Mouse (Mus musculus) erythroblast, embryonic 14.5 days (primary cell): ENCODE measurements around the gene Tmem88. TPM values are rescaled to one million over a fixed set of nuclear protein-coding genes. Genes with fewer than 3 reads are reported as not detected.

Experiments used
- H3K27me3 ChIP-seq: 2 replicates; pipeline ENCODE4 v1.6.1; 2012; ENCODE audit warnings: inconsistent platforms; ENCODE audit not compliant: control insufficient read depth
- H3K36me3 ChIP-seq: 2 replicates; pipeline ENCODE4 v1.6.1; 2012; ENCODE audit warnings: mild to moderate bottlenecking, inconsistent platforms; ENCODE audit not compliant: control insufficient read depth
- H3K4me1 ChIP-seq: 2 replicates; pipeline ENCODE4 v1.6.1; 2012; ENCODE audit warnings: inconsistent platforms; ENCODE audit not compliant: control insufficient read depth
- H3K4me3 ChIP-seq: replicated peaks from 2 replicates; pipeline ENCODE3; 2012; ENCODE audit warnings: moderate library complexity, mild to moderate bottlenecking, inconsistent platforms
- H3K9me3 ChIP-seq: 2 replicates; pipeline ENCODE4 v1.6.1; 2012; ENCODE audit warnings: low read length, inconsistent platforms, mixed read lengths; ENCODE audit not compliant: control insufficient read depth
- GATA1 ChIP-seq: IDR thresholded peaks from 2 replicates; pipeline ENCODE4 v1.6.1; 2012; ENCODE audit warnings: low read length, inconsistent platforms, mixed read lengths
- TAL1 ChIP-seq: IDR thresholded peaks from 3 replicates; pipeline ENCODE4 v1.6.1; 2012; ENCODE audit warnings: low read length, inconsistent platforms, mixed read lengths
- polyA plus RNA-seq: library from polyadenylated mRNA; stranded (reverse); fragments of >175 nt; gene quantifications from 2 replicates; pipeline ENCODE4 v1.2.3, GENCODE M21; 2012

Gene Tmem88
- polyA plus RNA-seq, 1 experiment, result 0.08 TPM

GRCm38 (mm10) chr11:69408541-69409377 lies 10.7 kb upstream of the Tmem88 start:
- H3K9me3 ChIP-seq, result no peaks in the 10 kb centered on the region
- TF ChIP-seq TAL1 (no peak), GATA1 (no peak)
- peak overlapping the region; percentile 92 for H3K4me3 ChIP-seq
- peaks cover 67% of the 10 kb centered on the region for H3K4me1 ChIP-seq
- no peaks in the 10 kb centered on the region for H3K27me3 ChIP-seq
- peaks cover 36% of the 10 kb centered on the region for H3K36me3 ChIP-seq

GRCm38 (mm10) chr11:69407724-69408004 lies 9.6 kb upstream of the Tmem88 start:
- Histone ChIP-seq H3K4me1 (peaks cover 56% of the 10 kb centered on the region), H3K9me3 (no peaks in the 10 kb centered on the region), H3K36me3 (peaks cover 42% of the 10 kb centered on the region), H3K27me3 (no peaks in the 10 kb centered on the region), H3K4me3 (peak overlapping the region; percentile 92)
- TF ChIP-seq TAL1 (no peak), GATA1 (no peak)

GRCm38 (mm10) chr11:69406867-69407723 lies 9.1 kb upstream of the Tmem88 start:
- peaks cover 44% of the 10 kb centered on the region for H3K36me3 ChIP-seq
- TF ChIP-seq TAL1 (no peak), GATA1 (no peak)
- peaks cover 51% of the 10 kb centered on the region for H3K4me1 ChIP-seq
- H3K4me3 ChIP-seq, result no peak overlapping the region
- H3K9me3 ChIP-seq, result no peaks in the 10 kb centered on the region
- H3K27me3 ChIP-seq, result no peaks in the 10 kb centered on the region

GRCm38 (mm10) chr11:69406282-69406681 lies 8.2 kb upstream of the Tmem88 start:
- H3K9me3 ChIP-seq, result no peaks in the 10 kb centered on the region
- TF ChIP-seq TAL1, result no peak
- no peak for TF ChIP-seq GATA1
- H3K4me1 ChIP-seq, result peaks cover 50% of the 10 kb centered on the region
- no peak overlapping the region for H3K4me3 ChIP-seq
- peaks cover 52% of the 10 kb centered on the region for H3K36me3 ChIP-seq
- H3K27me3 ChIP-seq, result no peaks in the 10 kb centered on the region

GRCm38 (mm10) chr11:69405397-69406200 lies 7.6 kb upstream of the Tmem88 start:
- peaks cover 2% of the 10 kb centered on the region for H3K9me3 ChIP-seq
- H3K4me3 ChIP-seq, result no peak overlapping the region
- no peaks in the 10 kb centered on the region for H3K27me3 ChIP-seq
- H3K36me3 ChIP-seq, result peaks cover 59% of the 10 kb centered on the region
- TF ChIP-seq GATA1 (no peak), TAL1 (no peak)
- H3K4me1 ChIP-seq, result peaks cover 48% of the 10 kb centered on the region

- TF ChIP-seq GATA1, result no peak
- no peak for TF ChIP-seq TAL1
- Histone ChIP-seq H3K4me3 (no peak overlapping the region), H3K36me3 (peaks cover 67% of the 10 kb centered on the region), H3K9me3 (peaks cover 8% of the 10 kb centered on the region), H3K4me1 (peaks cover 43% of the 10 kb centered on the region), H3K27me3 (peaks cover 4% of the 10 kb centered on the region)
Observed at GRCm38 (mm10) chr11:69404595-69405396, 6.8 kb upstream of the Tmem88 start.

GRCm38 (mm10) chr11:69403691-69404594 lies 5.9 kb upstream of the Tmem88 start:
- peaks cover 10% of the 10 kb centered on the region for H3K9me3 ChIP-seq
- H3K27me3 ChIP-seq, result peaks cover 7% of the 10 kb centered on the region
- peaks cover 36% of the 10 kb centered on the region for H3K4me1 ChIP-seq
- no peak overlapping the region for H3K4me3 ChIP-seq
- H3K36me3 ChIP-seq, result peaks cover 70% of the 10 kb centered on the region
- TF ChIP-seq TAL1, result no peak
- no peak for TF ChIP-seq GATA1
